Mouse (Mus musculus) left cerebral cortex, adult 18-20 months (tissue): ENCODE results near the gene Slc22a14. TPM values are rescaled to one million over a fixed set of nuclear protein-coding genes. Genes with fewer than 3 reads are reported as not detected.

ENCODE experiments used
- DNase-seq, 2 experiments: peaks; one replicate each; pipeline ENCODE4 v3.0.0; 2021 to 2022; ENCODE audit warnings: low spot score in 2 of 2, mixed read lengths in 1 of 2
- total RNA-seq, 2 experiments: library from RNA; stranded (reverse); gene quantifications; 2 replicates each; pipeline ENCODE4 v1.2.3; 2021

Slc22a14 gene
- total RNA-seq, 2 experiments from 2014 or later, result not detected

- peak; percentile 90 to 92 for DNase-seq
These were observed 7.9 kb downstream of the Slc22a14 start, which contains the start of gene Xylb for GRCm38 (mm10) chr9:119357331-119358057. TSS of gene Xylb (plus strand) at chr9:119357381.

DNA sequence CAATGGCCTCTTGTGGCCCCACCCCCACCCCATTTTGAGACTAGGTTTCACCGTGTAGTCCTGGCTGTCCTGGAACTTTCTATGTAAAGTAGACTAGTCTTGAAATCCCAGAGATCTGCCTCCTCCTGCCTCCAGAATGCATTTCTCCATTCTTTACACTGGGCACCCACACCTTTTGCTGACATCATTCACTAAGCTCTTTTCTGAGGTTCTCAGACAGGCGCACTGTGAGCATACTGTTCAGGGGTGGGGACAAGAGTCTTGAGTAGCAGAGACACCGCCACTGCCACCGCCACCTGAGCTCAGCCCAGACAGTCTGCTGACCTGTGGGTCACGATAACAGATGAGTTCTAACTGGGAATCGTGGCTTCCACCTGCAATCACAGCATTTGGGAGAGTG, 9.4 kb downstream of the Slc22a14 start:
- peak in 1 of 2 experiments; percentile 21 for DNase-seq

GRCm38 (mm10) chr9:119353926-119354325, 11.4 kb downstream of the Slc22a14 start:
- no peak for DNase-seq

DNA sequence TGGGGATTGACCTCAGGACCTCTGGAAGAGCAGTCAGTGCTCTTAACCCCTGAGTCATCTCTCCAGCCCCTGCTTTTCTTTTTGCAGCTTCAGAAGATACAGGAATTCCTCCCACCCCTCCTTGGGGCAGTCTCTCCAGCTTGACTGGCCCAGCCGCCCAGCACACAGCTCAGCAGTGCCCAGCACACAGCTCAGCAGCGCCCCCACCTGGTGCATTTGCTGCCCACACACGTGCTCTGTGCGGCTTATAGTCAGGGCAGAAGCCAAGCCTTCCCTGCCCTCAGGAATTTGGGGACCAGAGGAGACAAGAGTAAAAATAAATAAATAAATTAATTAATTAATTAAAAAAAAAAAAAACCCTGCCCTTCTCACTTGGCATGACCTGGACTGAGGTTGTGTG, 13.3 kb downstream of the Slc22a14 start:
- peak; percentile 65 to 71 for DNase-seq

DNA sequence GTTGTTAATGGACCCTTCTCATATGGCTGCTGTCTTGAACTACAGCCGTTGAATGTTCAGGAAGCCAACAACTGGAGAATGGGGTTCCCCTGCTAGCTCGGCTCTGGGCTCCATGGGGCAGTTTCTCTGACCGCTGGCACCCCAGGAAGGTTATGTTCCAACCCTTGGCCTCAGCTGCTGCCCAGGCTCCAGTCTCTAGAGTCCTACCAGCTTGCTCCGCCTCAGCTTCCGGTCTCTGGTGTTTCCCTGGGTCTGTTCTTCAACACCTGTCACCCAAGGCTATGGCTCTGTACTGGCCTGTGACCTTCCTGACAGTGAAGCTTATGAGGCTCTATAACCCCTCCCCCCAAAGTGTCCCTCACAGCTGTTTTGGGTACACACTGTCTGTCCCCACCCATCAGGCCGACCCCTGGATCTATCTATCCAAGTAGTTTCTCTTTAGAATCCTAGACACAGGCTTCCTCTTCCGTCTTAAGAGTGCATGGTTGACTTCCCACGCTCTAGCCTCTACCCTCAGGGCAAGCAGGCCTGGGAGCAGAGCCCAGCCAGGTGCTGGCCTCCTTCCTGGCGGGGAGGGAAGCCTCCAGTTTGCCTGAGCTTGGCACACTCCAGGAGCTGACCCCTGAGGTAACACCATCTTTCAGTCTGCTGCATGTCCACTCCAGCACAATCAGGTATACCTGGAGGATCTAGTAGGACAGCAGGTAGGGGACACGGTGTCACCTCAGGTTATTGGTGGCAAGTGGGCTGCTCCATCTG, 14.2 kb downstream of the Slc22a14 start:
- no peak for DNase-seq

- no peak for DNase-seq
These were observed 14.8 kb downstream of the Slc22a14 start for GRCm38 (mm10) chr9:119350531-119350930.

GRCm38 (mm10) chr9:119346376-119346775, 19.0 kb downstream of the Slc22a14 start:
- no peak for DNase-seq

DNA sequence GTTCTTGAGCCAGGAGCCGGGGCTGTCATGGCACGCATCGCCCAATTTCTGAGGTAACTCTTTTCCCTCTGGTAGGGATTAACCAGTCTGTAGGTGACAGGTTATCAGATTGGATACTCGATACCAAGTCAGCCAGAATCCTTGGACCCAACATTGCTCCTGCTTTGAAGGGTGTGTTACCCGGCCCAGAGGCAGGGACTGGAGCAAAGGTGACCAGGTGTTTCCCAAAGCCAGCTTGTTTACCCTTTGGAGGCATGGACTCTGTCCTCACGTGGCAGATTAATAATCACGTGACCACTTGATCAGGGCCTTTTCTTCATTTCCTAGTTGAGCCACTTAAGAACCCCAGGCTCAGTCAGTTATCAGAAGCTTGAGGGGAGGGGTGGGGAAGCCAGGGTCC, 22.6 kb downstream of the Slc22a14 start:
- DNase-seq, result no peak

DNA sequence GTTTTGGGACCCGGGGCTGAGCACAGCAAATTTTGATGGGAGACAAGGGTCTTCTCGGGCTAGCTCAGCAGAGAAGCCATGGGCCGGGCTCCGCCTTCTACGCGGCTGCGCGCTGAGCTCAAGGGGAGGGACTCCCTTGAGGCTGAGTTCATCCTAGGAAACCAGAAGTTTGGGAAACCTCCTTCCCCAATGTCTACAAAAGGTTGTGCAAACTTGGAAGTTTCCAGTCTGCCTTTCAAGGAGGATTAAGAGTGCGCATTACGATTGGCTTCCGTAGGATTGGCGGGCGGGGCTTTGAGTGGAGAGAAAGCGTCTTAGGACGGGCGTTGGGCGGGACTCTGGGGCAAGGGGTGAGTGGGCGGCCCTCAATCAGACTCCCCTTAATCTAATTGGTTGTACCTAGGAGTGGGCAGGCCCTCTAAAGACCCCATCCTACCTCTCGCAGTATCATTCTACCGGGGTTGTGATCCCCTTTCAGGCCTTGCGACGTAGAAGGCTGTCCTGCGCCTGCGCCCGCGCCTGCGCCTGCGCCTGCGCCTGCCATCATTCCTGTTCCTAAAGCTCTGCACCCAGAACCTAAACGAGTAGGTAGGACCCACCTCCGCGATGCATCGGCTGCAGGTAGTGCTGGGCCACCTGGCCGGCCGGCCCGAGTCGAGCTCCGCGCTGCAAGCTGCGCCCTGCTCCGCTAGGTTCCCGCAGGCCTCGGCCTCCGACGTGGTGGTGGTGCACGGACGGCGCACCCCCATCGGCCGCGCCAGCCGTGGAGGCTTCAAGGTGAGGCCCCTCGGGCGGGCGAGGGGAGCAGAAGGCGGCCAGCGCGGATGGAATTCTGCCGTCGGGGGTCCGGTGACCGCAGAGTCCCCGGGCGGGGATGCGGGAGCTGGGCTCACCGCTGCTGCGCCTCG, 24.2 kb downstream of the Slc22a14 start, which contains the start of gene Myd88:
Myd88 (minus strand) TSS at position 503 of the 908 bp plus-strand sequence.
- peak; percentile 92 to 95 for DNase-seq

DNA sequence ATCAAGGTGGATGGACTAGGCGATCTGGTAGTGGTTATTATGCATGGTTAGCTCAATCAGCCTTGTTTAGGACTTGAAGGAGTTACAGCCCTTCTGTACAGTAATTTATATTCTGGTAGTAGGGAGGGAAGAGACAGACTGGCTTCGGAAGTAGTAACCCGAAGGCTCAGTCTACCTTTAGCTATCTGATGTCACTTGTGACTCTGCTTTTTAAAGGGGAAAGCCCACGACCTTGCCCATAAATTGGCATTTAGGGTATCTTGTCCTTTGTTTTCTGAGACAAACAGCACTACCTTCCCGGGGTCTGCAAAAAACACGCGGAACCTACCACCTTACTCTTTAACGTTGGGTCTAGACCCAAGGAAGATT, 25.2 kb downstream of the Slc22a14 start:
- no peak for DNase-seq

DNA sequence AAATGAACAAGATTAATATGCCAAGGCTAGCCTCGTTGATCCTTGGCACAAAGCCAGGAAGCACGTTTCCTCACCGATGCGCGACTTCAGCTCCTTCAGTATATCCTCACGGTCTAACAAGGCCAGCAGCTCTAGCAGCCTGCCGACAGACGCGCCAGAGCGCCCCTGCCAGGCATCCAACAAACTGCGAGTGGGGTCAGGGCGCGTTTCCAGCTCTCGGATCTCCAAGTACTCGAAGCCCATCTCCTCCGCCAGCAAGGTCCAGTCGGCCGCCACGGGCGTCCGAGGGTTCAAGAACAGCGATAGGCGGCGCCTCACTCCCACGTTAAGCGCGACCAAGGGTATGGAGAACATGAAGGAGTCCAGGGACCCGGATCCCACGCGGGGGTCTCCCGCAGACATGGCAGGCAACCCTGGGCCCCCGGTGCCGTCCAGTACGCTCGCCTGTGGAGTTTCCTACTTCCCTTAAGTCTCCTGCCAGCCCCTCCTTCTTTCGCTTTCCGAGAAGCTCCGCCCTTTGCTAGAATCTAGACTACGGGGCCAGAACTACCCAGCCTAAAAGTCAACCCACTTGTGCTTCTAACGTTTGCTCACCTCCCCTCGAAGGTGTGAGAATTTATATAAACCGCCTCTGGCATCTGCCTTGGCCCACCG, 25.7 kb downstream of the Slc22a14 start, which contains the start of gene Acaa1a:
Acaa1a (plus strand) TSS at position 119 of the 654 bp plus-strand sequence.
- peak; percentile 25 to 39 for DNase-seq

DNA sequence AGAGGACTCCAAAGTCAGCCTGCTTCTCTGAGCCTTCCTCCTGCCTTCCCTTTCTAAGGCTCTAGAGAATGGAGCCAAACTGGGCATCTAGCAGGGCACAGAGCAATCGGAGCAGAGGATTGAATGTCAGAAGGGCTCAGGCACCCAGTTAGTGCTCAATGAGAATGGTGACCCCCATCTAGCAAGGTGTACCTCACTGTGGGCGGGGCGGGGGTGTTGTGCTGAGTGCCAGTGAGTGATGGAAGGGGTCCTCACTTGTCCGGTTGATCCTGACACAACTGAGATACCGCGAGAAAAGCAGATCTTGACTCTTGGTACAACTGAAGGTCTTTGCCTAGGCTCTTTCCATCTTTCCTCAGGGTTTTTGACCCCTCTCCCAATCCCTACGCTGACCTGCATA, 26.2 kb downstream of the Slc22a14 start:
- DNase-seq, result no peak

DNA sequence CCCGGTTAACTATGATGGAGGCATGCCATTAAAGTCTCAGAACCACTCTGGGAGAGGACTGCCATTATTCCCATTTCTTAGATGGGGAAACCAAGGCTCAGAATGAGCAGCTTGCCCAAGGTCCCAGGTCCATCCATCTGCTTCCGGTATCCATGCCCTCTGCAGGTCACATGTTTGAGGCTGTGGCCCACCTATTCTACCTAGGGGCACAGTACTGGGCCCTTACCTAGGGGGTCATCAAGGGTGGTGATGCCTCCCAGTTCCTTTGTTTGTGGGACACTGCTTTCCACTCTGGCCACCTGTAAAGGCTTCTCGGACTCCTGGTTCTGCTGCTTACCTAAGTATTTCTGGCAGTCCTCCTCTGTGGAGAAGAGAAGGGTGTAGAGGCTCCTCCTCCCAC, 27.0 kb downstream of the Slc22a14 start:
- DNase-seq, result no peak

DNA sequence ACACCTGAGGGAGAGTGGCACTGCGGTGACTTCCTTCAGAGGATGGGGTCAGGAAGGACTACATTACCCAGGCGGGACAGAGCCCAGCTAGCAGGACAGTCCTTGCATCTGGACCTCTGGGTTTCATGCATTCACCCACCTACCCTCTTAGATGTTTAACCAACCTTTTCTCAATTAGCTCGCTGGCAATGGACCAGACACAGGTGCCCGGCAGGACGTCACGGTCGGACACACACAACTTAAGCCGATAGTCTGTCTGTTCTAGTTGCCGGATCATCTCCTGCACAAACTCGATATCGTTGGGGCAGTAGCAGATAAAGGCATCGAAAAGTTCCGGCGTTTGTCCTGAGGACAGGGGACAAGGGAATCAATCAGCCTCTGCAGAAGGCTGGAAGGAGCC, 27.5 kb downstream of the Slc22a14 start:
- DNase-seq, result no peak

- DNase-seq, result no peak
These were observed 29.8 kb downstream of the Slc22a14 start for GRCm38 (mm10) chr9:119335571-119335970.

DNA sequence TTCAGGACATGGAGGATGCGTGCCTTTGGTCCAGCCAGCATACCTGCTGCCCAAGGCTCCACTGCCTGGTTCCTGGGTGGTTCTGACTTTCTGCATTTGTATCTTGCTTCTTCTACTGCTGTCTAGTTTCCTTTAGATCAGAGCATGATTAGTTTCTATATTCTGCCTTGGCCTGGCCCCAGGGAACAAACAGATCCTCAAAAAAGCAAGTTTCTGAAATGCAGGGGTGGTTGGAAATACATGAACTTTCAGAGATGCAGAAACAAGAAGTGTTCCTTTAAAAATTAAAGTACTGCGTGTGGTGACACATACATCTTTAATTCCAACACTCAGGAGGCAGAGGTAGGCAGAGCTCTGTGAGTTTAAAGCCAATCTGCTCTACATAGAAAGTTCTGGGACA, 30.5 kb downstream of the Slc22a14 start:
- DNase-seq, result peak; percentile 32 to 50

DNA sequence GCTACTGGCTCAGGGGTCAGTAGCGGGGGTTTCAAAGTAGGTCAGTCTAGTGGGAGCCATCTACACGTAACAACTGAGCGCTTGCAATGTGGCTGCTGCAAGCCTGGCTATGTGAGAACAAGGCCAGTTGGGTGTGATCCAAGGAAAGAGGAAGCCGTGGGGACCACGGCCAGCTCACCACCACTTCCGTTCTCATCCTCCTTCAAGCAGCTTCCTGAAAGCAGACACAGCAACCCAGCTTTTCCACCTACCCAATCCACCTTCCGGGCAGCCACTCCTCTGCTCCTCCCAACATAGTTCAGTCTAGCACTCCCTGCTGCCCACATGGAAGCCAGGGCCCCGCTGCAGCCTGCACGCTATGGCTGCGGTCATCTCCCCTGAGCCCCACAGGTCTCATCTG, 31.0 kb downstream of the Slc22a14 start:
- peak; percentile 35 to 55 for DNase-seq

DNA sequence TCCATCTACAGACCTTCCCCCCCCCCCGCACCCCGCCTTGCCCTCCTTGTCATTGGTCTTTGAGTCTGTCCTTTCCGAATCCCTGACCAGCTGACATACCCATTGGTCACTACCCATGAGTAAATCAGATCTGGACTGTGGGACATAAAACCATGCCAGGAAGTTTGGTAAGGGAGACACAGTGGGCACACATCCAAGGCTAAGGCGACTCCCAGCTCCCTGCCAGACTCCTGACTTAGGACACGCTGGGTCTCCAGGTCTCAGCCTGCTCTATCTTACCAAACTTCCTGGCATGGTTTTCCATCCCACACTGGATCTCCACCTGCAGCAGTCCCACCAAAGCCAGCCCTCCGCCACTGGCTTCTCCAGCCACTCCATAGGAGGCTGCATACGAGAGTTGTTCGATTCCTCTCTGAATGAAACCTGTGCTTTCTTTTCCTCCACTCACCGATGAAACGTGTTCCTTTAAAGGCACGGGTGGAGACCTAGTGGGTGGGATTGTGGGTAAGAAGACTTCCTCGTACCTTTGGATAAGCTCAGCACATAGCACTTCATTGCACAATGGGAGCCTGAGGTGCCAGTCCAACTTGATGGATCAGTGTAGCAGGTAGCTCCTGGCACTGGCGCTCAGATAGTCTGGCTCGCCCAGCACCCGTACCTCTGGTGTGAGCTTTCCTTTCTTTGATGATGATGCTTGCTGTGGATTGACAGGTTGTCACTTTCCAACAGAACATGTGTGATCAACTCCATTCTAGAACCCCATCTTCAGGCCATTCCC, 35.0 kb downstream of the Slc22a14 start:
- DNase-seq, result no peak

GRCm38 (mm10) chr9:119328488-119328887, 36.9 kb downstream of the Slc22a14 start:
- DNase-seq, result no peak

DNA sequence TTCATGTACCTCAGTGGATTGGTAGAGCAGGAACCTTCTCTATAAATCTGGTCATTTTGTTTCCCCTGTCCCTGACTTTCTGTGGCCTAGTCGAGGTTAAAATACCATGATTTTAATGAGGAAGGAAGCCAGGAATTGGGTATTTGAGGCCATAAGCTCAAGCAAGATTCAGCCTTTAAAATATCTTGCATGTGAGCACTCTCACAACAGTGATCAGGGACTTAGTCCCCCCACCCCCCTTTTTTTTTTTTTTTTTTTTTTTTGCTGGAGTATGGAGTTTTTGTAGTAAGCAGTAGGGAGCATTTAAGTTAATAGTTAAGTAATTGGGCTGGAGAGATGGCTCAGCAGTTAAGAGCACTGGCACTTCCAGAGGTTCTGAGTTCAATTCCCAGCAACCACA, 41.2 kb downstream of the Slc22a14 start:
- no peak for DNase-seq
